Mouse (Mus musculus): ENCODE data around the gene Gm43191.
"Not testable (repeated sequence)": the region's sequence is repeated elsewhere in the genome, so short reads cannot be mapped to it uniquely, and the experiment has no call there.

- TF ChIP-seq POLR2A (IDR thresholded peaks at IDR 0.05; ENCODE audit: low read depth, low read length); CTCF (conservative IDR thresholded peaks at IDR 0.05; ENCODE audit: insufficient read depth, insufficient read length, low read depth, low read length): not testable (repeated sequence)
Observed at GRCm38 (mm10) chr3:116654051-116654450, 27.0 kb downstream of the Gm43191 start.
